Mouse (Mus musculus) left cerebral cortex, adult 11 months (tissue): ENCODE results near the gene Pkd1l2.

Experiments used
- DNase-seq: peaks from one replicate; pipeline ENCODE4 v3.0.0; 2022; ENCODE audit warnings: low spot score

Gene Pkd1l2

GRCm38 (mm10) chr8:117085521-117085920 is 3.3 kb upstream of the Pkd1l2 start:
- DNase-seq, result no peak

- DNase-seq, result no peak
These were observed 804 bp upstream of the Pkd1l2 start for GRCm38 (mm10) chr8:117082947-117083559.

DNA sequence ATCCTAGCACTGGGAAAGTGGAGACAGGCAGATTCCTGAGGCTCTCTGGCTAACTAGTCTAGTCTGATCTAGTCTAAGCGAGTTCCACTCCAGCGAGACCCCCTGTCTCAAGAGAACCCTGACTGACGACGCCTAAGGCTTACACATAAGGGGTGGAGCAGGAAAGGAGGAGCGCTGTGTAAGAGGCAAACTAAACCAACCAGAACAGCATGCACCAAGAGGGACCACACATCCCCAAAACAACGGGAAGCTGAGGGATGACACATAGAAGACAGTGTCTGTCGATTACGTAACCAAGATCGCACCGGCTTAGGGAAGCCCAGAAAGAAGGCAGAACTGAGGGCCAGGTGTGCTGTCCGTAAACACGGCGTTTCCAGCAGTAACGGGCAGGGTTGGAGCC is 2.6 kb downstream of the Pkd1l2 start:
- no peak for DNase-seq

DNA sequence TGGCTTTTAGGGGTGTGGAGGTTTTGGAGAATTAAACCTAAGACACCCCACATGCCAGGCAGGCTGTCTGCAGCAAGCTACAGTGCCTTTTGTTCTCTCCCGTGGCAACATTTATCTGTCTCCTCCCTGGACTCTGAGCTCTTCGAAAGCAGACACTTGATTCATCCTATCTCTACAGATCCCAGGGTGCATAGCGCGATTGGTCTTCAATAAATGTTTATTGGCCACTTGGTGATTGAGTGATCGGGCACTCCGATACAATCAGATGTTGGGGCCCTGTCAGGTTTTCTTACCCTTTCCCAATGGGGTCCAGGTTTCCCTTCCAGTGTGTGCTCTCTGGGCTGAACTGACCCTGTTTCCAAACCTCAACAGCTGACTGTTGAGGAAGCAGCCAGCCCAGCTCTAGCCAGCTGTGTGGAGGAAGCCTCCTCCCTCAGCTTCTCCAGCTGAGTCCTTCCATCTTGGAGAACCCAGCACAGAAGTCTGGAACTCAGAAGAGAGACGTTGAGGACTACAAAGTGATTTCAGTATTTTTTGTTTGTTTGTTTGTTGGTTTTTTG is 3.8 kb downstream of the Pkd1l2 start:
- no peak for DNase-seq

- no peak for DNase-seq
These were observed 7.7 kb downstream of the Pkd1l2 start for GRCm38 (mm10) chr8:117074350-117075182.

GRCm38 (mm10) chr8:117069708-117070107 is 12.5 kb downstream of the Pkd1l2 start:
- no peak for DNase-seq

GRCm38 (mm10) chr8:117068294-117068693 is 14.0 kb downstream of the Pkd1l2 start:
- DNase-seq, result no peak

- DNase-seq, result no peak
These were observed 14.9 kb downstream of the Pkd1l2 start for GRCm38 (mm10) chr8:117067396-117067795.

- DNase-seq, result no peak
These were observed 15.3 kb downstream of the Pkd1l2 start for GRCm38 (mm10) chr8:117066955-117067354.

DNA sequence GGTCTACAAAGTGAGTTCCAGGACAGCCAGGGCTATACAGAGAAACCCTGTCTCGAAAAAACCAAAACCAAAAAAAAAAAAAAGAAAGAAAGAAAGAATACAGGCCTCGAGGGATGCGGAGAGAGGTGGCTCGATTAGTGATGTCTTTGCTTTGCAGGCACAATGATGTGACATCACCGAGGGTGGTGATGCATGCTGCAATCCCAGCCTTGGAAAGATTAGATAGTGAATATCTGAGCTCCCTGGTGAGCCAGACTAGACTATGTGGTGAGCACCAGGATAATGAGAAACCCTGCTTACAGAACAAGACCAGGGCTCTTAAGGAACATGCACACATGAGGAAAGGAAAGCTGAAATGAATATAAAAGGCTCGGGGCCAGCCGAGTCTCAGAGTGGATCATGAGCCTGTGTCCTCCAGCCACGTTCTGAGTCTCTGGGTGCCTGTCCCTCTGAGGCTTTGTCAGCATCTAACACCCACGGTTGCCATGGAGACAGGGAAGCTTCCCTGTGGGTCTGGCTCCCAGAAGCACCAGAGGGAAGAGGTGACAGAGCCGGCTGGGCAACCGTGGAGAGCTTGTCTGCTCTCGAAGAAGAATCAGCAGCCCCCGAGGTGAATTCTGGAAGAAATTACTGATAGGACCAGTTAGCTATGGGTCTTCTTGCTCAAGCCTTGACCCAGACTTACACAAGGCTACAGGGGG is 20.9 kb downstream of the Pkd1l2 start:
- DNase-seq, result peak; percentile 12

- no peak for DNase-seq
These were observed 21.9 kb downstream of the Pkd1l2 start for GRCm38 (mm10) chr8:117060306-117060705.

GRCm38 (mm10) chr8:117059021-117059420 is 23.2 kb downstream of the Pkd1l2 start:
- DNase-seq, result no peak

GRCm38 (mm10) chr8:117055097-117055496 is 27.2 kb downstream of the Pkd1l2 start:
- DNase-seq, result no peak

DNA sequence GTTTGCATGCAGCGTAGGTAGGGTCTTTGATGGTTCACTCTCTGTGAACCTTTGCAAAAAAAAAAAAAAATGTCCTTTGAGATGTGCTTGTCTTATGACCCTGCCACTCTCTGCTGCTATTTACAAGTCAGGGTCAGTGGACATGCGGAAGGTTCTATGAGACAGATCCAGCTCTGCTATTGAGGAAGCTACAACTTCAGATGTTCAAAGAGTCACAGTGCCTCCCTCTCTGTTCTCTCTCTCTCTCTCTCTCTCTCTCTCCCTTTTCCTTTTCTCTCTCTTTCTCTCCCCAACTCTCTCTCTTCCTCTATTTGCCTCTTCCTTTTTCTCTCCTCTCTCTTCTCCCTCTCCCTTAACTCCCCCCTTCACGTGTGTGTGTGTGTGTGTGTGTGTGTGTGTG is 28.1 kb downstream of the Pkd1l2 start:
- DNase-seq, result no peak

DNA sequence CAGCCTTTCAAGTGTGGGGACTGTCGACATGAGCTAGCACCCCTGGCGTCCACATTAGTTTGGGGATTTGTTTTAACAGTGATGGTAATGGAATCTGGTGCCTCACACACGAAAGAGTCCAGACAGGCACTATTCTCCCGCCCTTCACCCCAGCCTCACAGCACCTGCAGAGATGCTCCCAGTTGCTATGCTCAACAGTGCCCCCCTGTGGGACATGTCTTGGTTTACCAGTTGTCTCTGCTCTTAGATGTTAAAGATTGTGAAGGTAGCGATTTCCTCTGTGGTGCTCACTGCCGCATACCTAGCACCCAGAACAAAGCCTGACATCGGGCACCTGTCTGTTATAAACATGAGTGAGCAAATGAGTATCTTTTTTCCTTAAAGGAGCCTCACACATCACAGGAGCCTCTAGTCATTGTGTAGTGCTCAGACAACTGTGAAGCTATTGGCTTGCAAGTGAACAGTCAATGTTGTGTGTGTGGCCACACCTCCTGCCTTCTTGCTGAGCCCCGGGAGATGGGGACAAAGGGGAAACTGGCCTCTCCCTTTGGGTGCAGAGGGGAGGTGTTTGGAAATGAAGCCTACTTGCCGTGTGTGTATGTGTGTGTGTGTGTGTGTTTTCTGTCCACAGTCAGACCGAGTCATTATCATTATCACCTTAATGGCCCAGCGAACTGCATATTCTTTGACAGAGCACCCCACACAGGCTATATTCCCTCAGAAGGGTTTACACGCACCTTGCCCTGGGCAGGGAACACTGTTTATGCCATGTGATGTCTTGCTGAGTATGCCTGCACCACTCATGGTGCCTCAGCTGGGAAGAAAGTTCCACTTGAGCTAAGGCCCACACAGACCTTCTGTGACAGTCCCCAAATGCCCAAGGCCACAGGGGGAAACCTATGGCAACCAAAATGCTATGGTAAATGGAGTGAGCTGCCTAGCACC is 28.8 kb downstream of the Pkd1l2 start:
- no peak for DNase-seq

DNA sequence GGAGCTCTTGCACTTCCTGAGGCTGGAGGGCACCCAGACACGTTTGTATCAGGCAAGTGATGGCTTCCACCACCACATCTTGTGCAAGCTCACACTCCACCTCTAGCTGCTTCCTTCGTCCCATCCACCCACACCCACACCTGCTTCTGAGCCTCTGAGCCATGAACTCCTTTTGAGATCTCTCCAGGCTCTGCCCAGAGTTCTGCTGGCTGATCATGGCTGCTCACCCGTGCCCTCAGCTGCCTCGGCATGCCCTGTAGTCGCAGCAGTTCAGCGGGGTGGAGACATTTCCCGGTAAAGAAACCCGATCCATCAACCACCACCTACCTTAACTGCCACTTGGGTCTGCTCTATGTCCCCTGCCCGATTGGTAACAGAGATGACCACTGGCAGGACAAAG is 30.9 kb downstream of the Pkd1l2 start:
- DNase-seq, result no peak

- DNase-seq, result no peak
These were observed 31.5 kb downstream of the Pkd1l2 start for GRCm38 (mm10) chr8:117050763-117051162.

- no peak for DNase-seq
These were observed 32.8 kb downstream of the Pkd1l2 start for GRCm38 (mm10) chr8:117049444-117049843.

DNA sequence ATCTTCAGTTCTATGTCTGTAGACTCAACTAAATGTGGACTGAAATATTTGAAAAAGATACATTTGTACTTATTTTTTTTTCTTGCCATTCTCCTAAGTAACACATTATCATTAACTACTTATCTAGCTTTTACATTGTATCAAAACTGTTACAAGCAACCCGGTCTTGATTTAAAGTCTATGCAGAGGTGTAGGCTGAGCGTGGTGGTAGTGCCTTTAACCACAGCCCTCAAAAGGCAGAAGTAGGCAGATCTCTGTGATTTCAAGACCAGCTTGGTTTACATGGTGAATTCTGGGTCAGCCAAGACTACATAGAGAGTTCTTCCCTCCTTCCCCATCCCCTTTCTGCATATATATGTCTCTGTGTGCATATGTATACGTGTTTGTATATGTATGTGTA is 38.7 kb downstream of the Pkd1l2 start:
- DNase-seq, result no peak

DNA sequence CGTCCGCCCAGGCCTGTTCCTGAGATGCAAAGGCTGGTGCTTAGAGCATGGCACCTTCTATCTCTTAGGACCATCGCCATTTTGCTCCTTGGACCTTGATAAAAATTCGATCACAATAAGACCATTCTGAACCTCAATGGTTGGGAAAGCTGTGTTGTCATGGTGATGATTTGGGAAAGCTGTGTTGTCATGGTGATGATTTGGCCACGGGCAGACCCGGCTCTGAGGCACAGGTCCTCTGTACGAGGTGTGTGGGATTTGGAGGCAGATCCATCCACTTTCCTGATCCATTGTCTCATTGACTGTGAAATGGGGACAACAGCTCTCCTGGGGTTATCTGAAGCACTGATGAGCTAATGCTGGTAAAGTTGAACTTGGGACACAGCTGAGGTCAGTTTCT is 42.4 kb downstream of the Pkd1l2 start:
- DNase-seq, result no peak

- no peak for DNase-seq
These were observed 44.8 kb downstream of the Pkd1l2 start for GRCm38 (mm10) chr8:117037374-117037935.
